Mouse (Mus musculus): ENCODE measurements around the gene Trank1.

The Trank1 gene

GRCm38 (mm10) chr9:111425113-111425512, 113.6 kb downstream of the Trank1 start:
- no peak for DNase-seq (ENCODE audit: low spot score in 2 of 2)

DNA sequence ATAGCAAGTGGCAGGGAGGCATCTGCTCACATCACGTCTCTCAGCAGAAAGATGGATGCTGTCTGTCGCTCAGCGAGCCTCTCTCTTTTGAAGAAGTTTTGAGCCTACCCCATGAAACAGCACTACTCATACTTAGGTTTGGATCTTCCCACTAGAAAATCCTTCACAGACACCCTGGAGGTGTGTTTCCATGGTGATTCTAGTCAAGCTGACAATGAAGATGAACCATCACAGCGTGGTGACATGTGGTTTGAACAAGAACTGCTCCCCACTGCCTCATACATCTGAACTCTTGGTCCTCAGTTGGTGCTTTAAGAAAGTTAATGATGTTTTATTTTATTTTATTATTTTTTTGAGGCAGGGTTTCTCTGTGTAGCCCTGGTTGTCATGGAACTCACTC, 114.4 kb downstream of the Trank1 start:
- no peak for DNase-seq (ENCODE audit: low spot score in 2 of 2)

- no peak for DNase-seq (ENCODE audit: low spot score in 2 of 2)
Observed at GRCm38 (mm10) chr9:111427891-111428555, 116.5 kb downstream of the Trank1 start.

DNA sequence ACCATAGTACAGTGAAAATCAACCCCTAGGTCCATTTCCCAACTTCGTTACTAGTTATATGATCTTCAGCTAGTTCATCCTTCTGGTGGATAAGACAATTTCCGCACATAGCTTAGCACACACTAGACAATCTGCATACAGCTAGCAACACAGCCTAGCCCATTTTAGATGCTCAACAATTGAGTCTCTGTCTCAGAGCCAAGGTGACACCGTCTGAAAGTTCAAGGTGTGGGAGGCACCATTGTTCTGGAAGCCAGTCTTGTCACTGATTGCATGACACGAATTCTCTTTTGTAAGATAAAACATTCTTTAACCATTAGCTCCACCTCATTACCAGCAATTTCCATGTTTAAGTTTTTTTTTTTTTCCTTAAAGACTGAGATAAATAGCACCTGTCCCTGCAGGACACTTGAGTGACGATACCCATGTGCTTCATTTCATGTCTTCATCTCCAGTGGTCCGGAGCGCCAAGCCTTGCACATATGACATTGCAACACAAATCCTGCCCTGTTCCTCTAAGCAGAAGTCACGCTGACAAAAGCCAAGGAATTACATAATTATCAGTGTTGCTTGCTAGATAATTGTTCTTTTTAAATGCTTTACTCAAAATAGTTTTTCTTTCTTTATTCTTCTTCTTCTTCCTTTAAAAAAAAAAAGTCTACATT, 117.3 kb downstream of the Trank1 start:
- no peak for DNase-seq (ENCODE audit: low spot score in 2 of 2)

- DNase-seq (ENCODE audit: low spot score in 2 of 2), result no peak
Observed at GRCm38 (mm10) chr9:111429363-111429750, 117.8 kb downstream of the Trank1 start.

- no peak for DNase-seq (ENCODE audit: low spot score in 2 of 2)
Observed at GRCm38 (mm10) chr9:111435429-111435828, 123.9 kb downstream of the Trank1 start.

DNA sequence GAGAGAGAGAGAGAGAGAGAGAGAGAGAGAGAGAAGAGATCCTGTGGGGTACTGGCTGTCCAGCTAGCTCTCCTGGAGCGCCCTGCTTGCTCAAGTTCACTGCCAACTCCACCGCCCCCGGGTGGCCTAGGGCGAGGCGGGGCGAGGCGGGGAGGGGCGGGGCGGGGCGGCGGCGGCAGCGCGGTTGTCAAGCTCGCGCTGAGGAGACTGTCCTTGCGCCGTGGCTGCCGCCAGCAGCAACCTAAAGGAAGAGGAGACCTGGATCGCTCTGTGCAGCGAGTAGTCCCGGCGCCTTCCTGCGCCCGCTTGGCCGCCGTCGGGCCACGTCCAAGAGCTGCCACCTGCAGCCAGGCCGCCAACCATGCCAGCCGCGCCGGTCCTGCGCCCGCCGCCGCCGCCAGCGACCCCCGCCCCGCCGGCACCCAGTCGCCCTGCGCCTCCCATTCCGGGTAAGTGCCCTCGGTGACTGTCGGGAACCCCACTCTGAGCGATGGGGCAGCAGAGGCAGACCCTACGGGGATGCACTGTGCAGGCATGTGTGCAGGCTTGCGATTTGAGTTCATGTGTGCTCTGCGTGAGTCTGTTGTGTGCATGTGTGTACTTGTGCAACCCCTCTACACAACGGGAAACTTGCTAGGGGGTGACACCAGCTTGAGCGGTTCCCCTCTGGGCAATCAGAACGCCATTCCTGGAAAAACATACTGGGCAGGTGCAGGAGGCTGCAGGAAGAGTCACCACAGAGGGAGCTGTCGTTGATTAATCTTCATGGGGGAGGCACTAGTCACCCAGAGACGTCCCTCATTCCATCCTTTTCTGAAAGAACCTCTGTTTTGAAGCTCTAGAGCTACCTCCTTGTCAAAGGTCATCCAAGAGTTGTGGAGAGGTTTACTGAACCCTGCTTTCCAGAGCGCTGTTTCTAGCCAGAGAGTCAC, 127.6 kb downstream of the Trank1 start, which contains the start of gene Dclk3:
TSS of gene Dclk3 (plus strand) at position 178 of the 932 bp plus-strand sequence.
- DNase-seq (ENCODE audit: low spot score in 2 of 2), result no peak

GRCm38 (mm10) chr9:111439836-111440201, 128.3 kb downstream of the Trank1 start:
- no peak for DNase-seq (ENCODE audit: low spot score in 2 of 2)

GRCm38 (mm10) chr9:111440446-111440845, 128.9 kb downstream of the Trank1 start:
- DNase-seq (ENCODE audit: low spot score in 2 of 2), result no peak

- no peak for DNase-seq (ENCODE audit: low spot score in 2 of 2)
Observed at GRCm38 (mm10) chr9:111441151-111441550, 129.6 kb downstream of the Trank1 start.

Measured in cerebellum, postnatal 4 days (tissue).